Mouse (Mus musculus) cortical plate, adult 2 months (tissue): ENCODE data around the gene Ntsr2. TPM values are rescaled to one million over a fixed set of nuclear protein-coding genes. Genes with fewer than 3 reads are reported as not detected.

Experiments used
- H3K27ac ChIP-seq: fragments of 200-500 bp; 2 replicates; pipeline ENCODE4 v1.5.1; 2012; ENCODE audit warnings: low read length, control low read depth, inconsistent platforms; ENCODE audit not compliant: insufficient read depth
- H3K4me1 ChIP-seq: fragments of 200-500 bp; 2 replicates; pipeline ENCODE4 v1.6.1; 2011; ENCODE audit warnings: low read length; ENCODE audit not compliant: control insufficient read depth, insufficient read depth
- H3K4me3 ChIP-seq: fragments of 200-500 bp; 2 replicates; pipeline ENCODE4 v1.5.1; 2011; ENCODE audit warnings: mild to moderate bottlenecking, low read length, control low read depth; ENCODE audit not compliant: insufficient read depth
- CTCF ChIP-seq: fragments of 200-500 bp; IDR thresholded peaks from 2 replicates; pipeline ENCODE4 v1.5.1; 2011; ENCODE audit warnings: mild to moderate bottlenecking, control low read depth, low read length; ENCODE audit not compliant: insufficient read depth; ENCODE audit errors: extremely low read depth
- POLR2A ChIP-seq: fragments of 200-500 bp; IDR thresholded peaks from 2 replicates; pipeline ENCODE4 v1.6.1; 2011; ENCODE audit warnings: mild to moderate bottlenecking, low read length, control low read depth; ENCODE audit not compliant: insufficient read depth; ENCODE audit errors: extremely low read depth
- polyA plus RNA-seq: library from polyadenylated mRNA; depleted of rRNA; stranded (reverse); fragments of >200 nt; gene quantifications from 2 replicates; pipeline ENCODE4 v1.2.3, GENCODE M21; 2012

The Ntsr2 gene
- polyA plus RNA-seq, 1 experiment = 321 TPM

GRCm38 (mm10) chr12:16646780-16647409, 6.3 kb upstream of the Ntsr2 start:
- TF ChIP-seq POLR2A = no peak
- no peak for TF ChIP-seq CTCF
- no peak overlapping the region for H3K4me3 ChIP-seq
- H3K4me1 ChIP-seq = no peaks in the 10 kb centered on the region
- no peak overlapping the region for H3K27ac ChIP-seq

- H3K4me1 ChIP-seq = no peaks in the 10 kb centered on the region
- H3K27ac ChIP-seq = no peak overlapping the region
- no peak for TF ChIP-seq POLR2A
- TF ChIP-seq CTCF = no peak
- H3K4me3 ChIP-seq = no peak overlapping the region
Measured at GRCm38 (mm10) chr12:16648273-16648672, 4.9 kb upstream of the Ntsr2 start.

GRCm38 (mm10) chr12:16649819-16650218, 3.4 kb upstream of the Ntsr2 start:
- no peak for TF ChIP-seq POLR2A
- no peak for TF ChIP-seq CTCF
- Histone ChIP-seq H3K4me1 (no peaks in the 10 kb centered on the region), H3K27ac (no peak overlapping the region), H3K4me3 (no peak overlapping the region)

GRCm38 (mm10) chr12:16655604-16656003, 2.4 kb downstream of the Ntsr2 start:
- Histone ChIP-seq H3K4me1 (no peaks in the 10 kb centered on the region; the same call in 1 of the 2 replicates), H3K27ac (no peak overlapping the region), H3K4me3 (peak overlapping the region; percentile 37; the same call in 1 of the 2 replicates)
- no peak for TF ChIP-seq CTCF
- TF ChIP-seq POLR2A = no peak

DNA sequence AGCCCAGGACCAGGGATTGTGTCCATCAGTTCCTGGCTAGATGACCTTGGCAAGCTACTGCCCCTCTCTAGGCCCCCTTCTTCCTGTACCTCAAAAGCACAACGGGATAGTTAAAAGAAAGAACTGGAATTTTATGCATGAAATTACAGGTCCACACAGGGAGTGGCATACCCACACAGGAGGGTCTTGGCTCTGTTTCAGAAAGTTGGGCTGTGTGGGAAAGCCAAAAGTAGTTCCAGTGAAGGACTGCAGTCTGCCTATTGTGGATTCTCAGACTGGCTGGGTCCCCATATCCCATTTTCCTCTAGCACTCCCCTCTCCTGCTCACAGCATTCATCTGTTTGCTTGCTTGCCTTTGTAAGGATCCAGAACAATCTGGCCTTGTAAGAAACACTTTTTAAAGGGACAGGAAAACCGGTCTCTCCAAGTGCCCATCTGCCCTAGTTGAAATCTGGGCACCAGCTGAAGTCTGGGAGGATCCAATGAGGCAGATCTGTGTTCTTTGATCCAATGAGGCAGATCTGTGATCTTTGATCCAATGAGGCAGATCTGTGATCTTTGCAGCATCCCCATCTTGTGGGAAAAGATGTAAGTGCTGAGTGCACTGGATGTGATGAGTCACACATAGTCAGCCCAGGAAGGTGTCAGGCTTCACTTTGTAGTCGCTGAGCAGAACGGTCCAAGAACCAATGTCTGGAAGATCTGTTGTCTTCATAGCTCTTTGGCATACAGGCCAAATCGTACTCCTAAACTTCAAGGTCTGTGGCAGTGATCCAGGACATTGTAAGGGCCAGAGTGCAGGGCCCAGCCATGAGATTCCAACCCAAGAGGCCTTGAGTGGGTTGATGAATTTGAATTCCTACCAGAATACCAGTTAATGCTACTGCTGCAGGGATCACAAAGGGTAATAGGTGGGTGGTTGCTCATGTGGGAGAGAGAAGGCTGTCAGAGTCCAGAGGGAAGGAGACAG, 4.0 kb downstream of the Ntsr2 start:
- Histone ChIP-seq H3K4me1 (no peaks in the 10 kb centered on the region; the same call in 1 of the 2 replicates), H3K27ac (no peak overlapping the region), H3K4me3 (no peak overlapping the region)
- TF ChIP-seq POLR2A (no peak), CTCF (no peak)

- Histone ChIP-seq H3K27ac (no peak overlapping the region), H3K4me3 (no peak overlapping the region), H3K4me1 (no peaks in the 10 kb centered on the region; the same call in 1 of the 2 replicates)
- TF ChIP-seq POLR2A = no peak
- TF ChIP-seq CTCF = no peak
Measured at GRCm38 (mm10) chr12:16661459-16661858, 8.3 kb downstream of the Ntsr2 start.

DNA sequence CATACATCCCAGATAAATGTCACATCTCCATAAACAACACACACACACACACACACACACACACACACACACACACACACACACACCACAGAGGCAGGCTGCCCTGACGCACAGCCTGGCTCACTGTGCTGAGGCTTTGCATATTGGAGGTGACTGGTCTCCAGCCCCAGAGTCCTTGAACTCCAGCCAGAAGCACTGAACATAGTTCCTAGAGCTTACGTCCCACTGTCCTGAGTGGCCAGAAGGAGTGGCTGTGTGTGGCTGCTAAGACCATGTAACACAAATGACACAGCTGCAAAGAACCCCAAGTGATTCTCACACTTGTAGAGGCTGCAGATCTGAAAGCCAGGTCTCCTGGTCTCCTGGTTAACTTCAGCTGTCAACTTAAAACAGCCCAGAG, 8.8 kb downstream of the Ntsr2 start:
- TF ChIP-seq CTCF (no peak), POLR2A (no peak)
- Histone ChIP-seq H3K4me1 (no peaks in the 10 kb centered on the region; the same call in 1 of the 2 replicates), H3K4me3 (no peak overlapping the region), H3K27ac (no peak overlapping the region)

DNA sequence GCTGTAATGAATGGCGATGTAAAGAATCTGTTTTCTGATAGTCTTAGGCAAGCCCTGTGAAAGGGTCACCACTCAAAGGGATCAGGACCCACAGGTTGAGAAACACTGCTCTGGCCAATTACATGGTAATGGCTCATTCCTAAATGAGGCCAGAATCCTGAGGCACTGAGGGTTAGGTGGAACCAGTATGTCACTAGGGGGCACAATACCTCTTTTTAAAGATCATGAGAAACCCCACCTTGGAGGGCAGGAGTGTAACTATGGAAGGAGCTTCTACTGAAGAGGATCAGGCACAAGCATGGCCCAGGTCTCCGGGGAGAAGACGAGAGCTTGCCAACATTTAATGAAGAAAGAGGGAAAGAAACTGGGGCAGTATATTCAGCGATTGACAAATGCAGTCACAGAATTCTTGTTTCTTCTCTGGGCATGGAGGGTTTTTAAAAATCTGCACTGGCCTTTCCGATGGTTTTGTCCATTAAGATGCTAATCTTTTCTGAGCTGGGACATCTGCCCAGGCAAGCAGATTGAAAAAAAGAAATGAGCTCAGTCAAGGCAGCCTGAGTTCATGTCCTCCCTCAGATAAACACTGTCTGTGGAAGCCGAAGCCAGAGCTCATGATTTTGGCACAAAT, 9.9 kb downstream of the Ntsr2 start:
- no peak for TF ChIP-seq POLR2A
- no peak for TF ChIP-seq CTCF
- no peaks in the 10 kb centered on the region; the same call in 1 of the 2 replicates for H3K4me1 ChIP-seq
- no peak overlapping the region for H3K4me3 ChIP-seq
- peak overlapping the region; percentile 55 for H3K27ac ChIP-seq

GRCm38 (mm10) chr12:16665022-16665421, 11.8 kb downstream of the Ntsr2 start:
- TF ChIP-seq POLR2A = no peak
- TF ChIP-seq CTCF = no peak
- Histone ChIP-seq H3K27ac (no peak overlapping the region), H3K4me3 (no peak overlapping the region), H3K4me1 (no peaks in the 10 kb centered on the region; the same call in 1 of the 2 replicates)
